Mouse (Mus musculus) MEL (cell line): ENCODE results near the gene Atp2c1.

Experiments used
- CTCF ChIP-seq, 3 experiments: IDR thresholded peaks in 2 of 3; conservative IDR thresholded peaks in 1 of 3; 2 replicates each; pipeline ENCODE4 v1.5.1; 2011 to 2012; ENCODE audit warnings: low read length in 3 of 3, low read depth in 2 of 3, mild to moderate bottlenecking in 2 of 3, improper control_type of control experiment in 1 of 3, inconsistent platforms in 1 of 3, mixed read lengths in 1 of 3, moderate library complexity in 1 of 3; ENCODE audit not compliant: control insufficient read depth in 1 of 3, insufficient read depth in 1 of 3, poor library complexity in 1 of 3, severe bottlenecking in 1 of 3
- EP300 ChIP-seq, 2 experiments: IDR thresholded peaks; 2 replicates each; pipeline ENCODE4 v1.6.1; 2011; ENCODE audit warnings: improper control_type of control experiment in 2 of 2, low read length in 2 of 2, low read depth in 1 of 2, mild to moderate bottlenecking in 1 of 2
- ETS1 ChIP-seq: IDR thresholded peaks from 2 replicates; pipeline ENCODE4 v1.6.1; 2012; ENCODE audit warnings: low read depth, mild to moderate bottlenecking, inconsistent platforms, low read length, improper control_type of control experiment, moderate library complexity
- JUND ChIP-seq: IDR thresholded peaks from 2 replicates; pipeline ENCODE4 v1.6.1; 2011; ENCODE audit warnings: low read depth, mild to moderate bottlenecking, improper control_type of control experiment, low read length
- KAT2A ChIP-seq: conservative IDR thresholded peaks from 2 replicates; pipeline ENCODE4 v1.6.1; 2012; ENCODE audit warnings: low read depth, low read length, improper control_type of control experiment, inconsistent platforms
- MAFK ChIP-seq: IDR thresholded peaks from 2 replicates; pipeline ENCODE4 v1.6.1; 2011; ENCODE audit warnings: low read depth, mild to moderate bottlenecking, low read length, improper control_type of control experiment, borderline replicate concordance
- MAX ChIP-seq: IDR thresholded peaks from 2 replicates; pipeline ENCODE4 v1.6.1; 2011; ENCODE audit warnings: low read length, improper control_type of control experiment
- MAZ ChIP-seq: IDR thresholded peaks from 2 replicates; pipeline ENCODE4 v1.6.1; 2012; ENCODE audit warnings: low read depth, mild to moderate bottlenecking, inconsistent platforms, low read length, improper control_type of control experiment
- POLR2A ChIP-seq, 2 experiments: IDR thresholded peaks; 2 replicates each; pipeline ENCODE4 v1.6.1; 2011 to 2012; ENCODE audit warnings: low read length in 2 of 2, mild to moderate bottlenecking in 2 of 2, control low read depth in 1 of 2, improper control_type of control experiment in 1 of 2, low read depth in 1 of 2, moderate library complexity in 1 of 2; ENCODE audit not compliant: control insufficient read depth in 1 of 2, insufficient read depth in 1 of 2, poor library complexity in 1 of 2
- POLR2AphosphoS5 ChIP-seq: IDR thresholded peaks from 2 replicates; pipeline ENCODE4 v1.6.1; 2012; ENCODE audit warnings: low read depth, borderline replicate concordance, mild to moderate bottlenecking, inconsistent platforms, low read length, moderate library complexity, mixed read lengths
- TCF12 ChIP-seq: IDR thresholded peaks from 2 replicates; pipeline ENCODE4 v1.6.1; 2014; ENCODE audit warnings: low read depth, mild to moderate bottlenecking, inconsistent platforms, low read length, improper control_type of control experiment, moderate library complexity
- USF1 ChIP-seq: IDR thresholded peaks from 2 replicates; pipeline ENCODE4 v1.6.1; 2014; ENCODE audit warnings: low read depth, mild to moderate bottlenecking, inconsistent platforms, low read length, improper control_type of control experiment, moderate library complexity
- ZMIZ1 ChIP-seq: IDR thresholded peaks from 2 replicates; pipeline ENCODE4 v1.6.1; 2012; ENCODE audit warnings: low read depth, mild to moderate bottlenecking, inconsistent platforms, low read length, improper control_type of control experiment, moderate library complexity

- TF ChIP-seq ETS1 (no peak), CTCF (IDR thresholded peaks at IDR 0.05 in 2 of 3, conservative IDR thresholded peaks at IDR 0.05 in 1 of 3; ENCODE audit: control insufficient read depth in 1 of 3, insufficient read depth in 1 of 3, low read depth in 2 of 3, low read length in 3 of 3, poor library complexity in 1 of 3, severe bottlenecking in 1 of 3) (no peak), POLR2A (IDR thresholded peaks at IDR 0.05; ENCODE audit: control insufficient read depth in 1 of 2, insufficient read depth in 1 of 2, low read depth in 1 of 2, low read length in 2 of 2, poor library complexity in 1 of 2) (no peak), TCF12 (no peak), EP300 (IDR thresholded peaks at IDR 0.05; ENCODE audit: low read depth in 1 of 2, low read length in 2 of 2) (no peak), MAZ (no peak), MAFK (no peak), ZMIZ1 (no peak), POLR2AphosphoS5 (no peak), MAX (no peak), KAT2A (no peak), USF1 (no peak), JUND (no peak)
Observed at GRCm38 (mm10) chr9:105527219-105527618, at the start of gene Atp2c1.
